Mouse (Mus musculus): ENCODE measurements around the gene Prdx2.

The Prdx2 gene

GRCm38 (mm10) chr8:84969241-84970134 lies at the start of gene Prdx2, which contains the start of the genes Gm49661 and Rnaseh2a:
TSS of gene Prdx2 (plus strand) at chr8:84969587.
TSS of gene Gm49661 (minus strand) at chr8:84969433.
TSS of gene Rnaseh2a (minus strand) at chr8:84969767.
- DNase-seq: peak; percentile 75

- no peak for DNase-seq
Measured at GRCm38 (mm10) chr8:84921596-84921995, 47.8 kb upstream of the Prdx2 start.

- DNase-seq: no peak
Measured at GRCm38 (mm10) chr8:84925557-84925956, 43.8 kb upstream of the Prdx2 start.

- DNase-seq: no peak
Measured at GRCm38 (mm10) chr8:84927513-84927912, 41.9 kb upstream of the Prdx2 start.

GRCm38 (mm10) chr8:84928456-84929306 lies 40.7 kb upstream of the Prdx2 start:
- DNase-seq: peak; percentile 62

GRCm38 (mm10) chr8:84930582-84930981 lies 38.8 kb upstream of the Prdx2 start:
- DNase-seq: no peak

- no peak for DNase-seq
Measured at GRCm38 (mm10) chr8:84933767-84934559, 35.4 kb upstream of the Prdx2 start.

GRCm38 (mm10) chr8:84934860-84935259 lies 34.5 kb upstream of the Prdx2 start:
- DNase-seq: peak; percentile 59

- DNase-seq: no peak
Measured at GRCm38 (mm10) chr8:84935489-84935888, 33.9 kb upstream of the Prdx2 start.

GRCm38 (mm10) chr8:84936041-84936961 lies 33.1 kb upstream of the Prdx2 start:
- DNase-seq: no peak

GRCm38 (mm10) chr8:84936962-84937546 lies 32.3 kb upstream of the Prdx2 start, which contains the start of gene Mast1:
TSS of gene Mast1 (minus strand) at chr8:84937359.
- peak; percentile 83 for DNase-seq

GRCm38 (mm10) chr8:84937620-84938485 lies 31.5 kb upstream of the Prdx2 start:
- DNase-seq: no peak

GRCm38 (mm10) chr8:84943699-84944098 lies 25.7 kb upstream of the Prdx2 start:
- no peak for DNase-seq

GRCm38 (mm10) chr8:84944478-84945160 lies 24.8 kb upstream of the Prdx2 start:
- DNase-seq: peak; percentile 81

- peak; percentile 83 for DNase-seq
Measured at GRCm38 (mm10) chr8:84945235-84945632, 24.2 kb upstream of the Prdx2 start.

GRCm38 (mm10) chr8:84945633-84946527 lies 23.5 kb upstream of the Prdx2 start:
- peak; percentile 62 for DNase-seq

- no peak for DNase-seq
Measured at GRCm38 (mm10) chr8:84946528-84947240, 22.7 kb upstream of the Prdx2 start, which contains the start of gene Rtbdn. TSS of gene Rtbdn (plus strand) at chr8:84946991.

- DNase-seq: no peak
Measured at GRCm38 (mm10) chr8:84947241-84947545, 22.2 kb upstream of the Prdx2 start.

Measured in right cerebral cortex, postnatal 25 days (tissue).